Mouse (Mus musculus): ENCODE data around the gene Sept11.

GRCm38 (mm10) chr5:93184548-93184947 lies 91.3 kb downstream of the Sept11 start:
- TF ChIP-seq GATA1 (IDR thresholded peaks at IDR 0.05; ENCODE audit: borderline replicate concordance, low read length) (no peak), FLI1 (IDR thresholded peaks at IDR 0.05; ENCODE audit: low read length) (no peak)
